Mouse (Mus musculus): ENCODE results near the gene Glis2. TPM values are rescaled to one million over a fixed set of nuclear protein-coding genes. Genes with fewer than 3 reads are reported as not detected.
A peak's percentile ranks its signal among the peaks of the same experiment; 100 is the strongest.

Gene Glis2
- polyA plus RNA-seq (2016; fragmentation: Nextera tagmentation; extraction: Ambion mirVana) = 22.2 and 22.3 TPM in 2 replicates

GRCm38 (mm10) chr16:4593971-4594813, at the start of gene Glis2:
Gene Glis2 (plus strand): TSS chr16:4594713.
- DNase-seq (ENCODE audit: low spot score) = peak; percentile 96
- H3K36me3 ChIP-seq (replicated peaks) = peaks cover 13% of the 10 kb centered on the region
- no peaks in the 10 kb centered on the region for H3K9me3 ChIP-seq
- under 1% methylated on average over 51 of the region's 74 CpGs for WGBS
- H3K27me3 ChIP-seq (replicated peaks; ENCODE audit: low read depth, poor library complexity, severe bottlenecking) = no peaks in the 10 kb centered on the region
- peak within 1 kb of the TSS; percentile 96 for H3K27ac ChIP-seq (replicated peaks)
- H3K4me3 ChIP-seq = peak within 1 kb of the TSS; percentile 83
- peaks cover 66% of the 10 kb centered on the region for H3K4me1 ChIP-seq

DNA sequence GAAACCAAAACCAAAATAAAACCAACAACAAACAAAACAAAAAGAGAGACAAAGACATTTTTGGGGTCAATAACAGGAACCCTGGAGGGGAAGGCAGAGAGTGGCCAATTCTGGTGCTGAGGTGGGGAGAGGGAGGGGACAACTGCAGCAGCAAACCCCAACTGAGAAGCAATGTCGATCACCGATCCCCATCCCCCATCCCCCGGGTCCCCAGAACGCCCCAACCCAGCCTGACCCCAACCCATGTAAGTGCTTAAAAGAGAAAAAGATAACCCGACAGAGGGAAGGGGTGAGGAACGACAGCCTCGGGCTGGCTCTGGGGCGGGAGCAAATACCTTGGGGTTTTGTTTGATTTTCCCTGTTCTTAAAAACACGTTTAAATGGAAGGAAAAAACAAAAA, 49.7 kb upstream of the Glis2 start:
- Histone ChIP-seq H3K27ac (replicated peaks) (no peak overlapping the region), H3K36me3 (replicated peaks) (peaks cover 56% of the 10 kb centered on the region)
- 84% methylated on average over 9 of the region's 9 CpGs for WGBS

GRCm38 (mm10) chr16:4546838-4547237, 47.7 kb upstream of the Glis2 start:
- Histone ChIP-seq H3K36me3 (replicated peaks) (peaks cover 73% of the 10 kb centered on the region), H3K9me3 (no peaks in the 10 kb centered on the region), H3K27ac (replicated peaks) (no peak overlapping the region), H3K4me1 (peaks cover 12% of the 10 kb centered on the region), H3K4me3 (no peak overlapping the region), H3K27me3 (replicated peaks; ENCODE audit: low read depth, poor library complexity, severe bottlenecking) (no peaks in the 10 kb centered on the region)
- 93% methylated on average over 8 of the region's 8 CpGs for WGBS
- no peak for DNase-seq (ENCODE audit: low spot score)

More for the DNA sequence above, 49.7 kb upstream of the Glis2 start:
- Histone ChIP-seq H3K4me1 (peaks cover 8% of the 10 kb centered on the region; the same call in 1 of the 2 replicates), H3K27me3 (replicated peaks; ENCODE audit: low read depth, poor library complexity, severe bottlenecking) (no peaks in the 10 kb centered on the region), H3K9me3 (0 out of 2 replicates have a peak, but pooled peaks cover 4% of the 10 kb centered on the region), H3K4me3 (no peak overlapping the region)
- no peak for DNase-seq (ENCODE audit: low spot score)

DNA sequence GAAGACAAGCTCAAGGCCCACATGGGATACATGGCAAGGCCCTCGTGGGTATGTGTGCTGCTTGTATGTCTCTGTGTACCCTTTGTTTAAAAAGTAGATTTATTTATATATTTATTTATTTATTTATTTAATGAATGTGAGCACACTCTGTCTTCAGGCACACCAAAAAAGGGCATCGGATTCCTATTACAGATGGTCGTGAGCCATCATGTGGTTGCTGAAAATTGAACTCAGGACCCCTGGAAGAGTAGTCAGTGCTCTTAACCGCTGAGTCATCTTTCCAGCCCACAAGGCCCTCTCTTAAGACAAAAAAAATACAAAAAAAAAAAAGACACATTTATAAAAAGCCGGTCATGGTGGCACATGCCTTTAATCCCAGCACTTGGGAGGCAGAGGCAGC, 46.9 kb upstream of the Glis2 start:
- Histone ChIP-seq H3K4me3 (no peak overlapping the region), H3K27ac (replicated peaks) (no peak overlapping the region), H3K9me3 (no peaks in the 10 kb centered on the region), H3K27me3 (replicated peaks; ENCODE audit: low read depth, poor library complexity, severe bottlenecking) (no peaks in the 10 kb centered on the region), H3K4me1 (peaks cover 15% of the 10 kb centered on the region), H3K36me3 (replicated peaks) (peaks cover 81% of the 10 kb centered on the region)
- 93% methylated on average over 5 of the region's 5 CpGs for WGBS
- DNase-seq (ENCODE audit: low spot score) = no peak

DNA sequence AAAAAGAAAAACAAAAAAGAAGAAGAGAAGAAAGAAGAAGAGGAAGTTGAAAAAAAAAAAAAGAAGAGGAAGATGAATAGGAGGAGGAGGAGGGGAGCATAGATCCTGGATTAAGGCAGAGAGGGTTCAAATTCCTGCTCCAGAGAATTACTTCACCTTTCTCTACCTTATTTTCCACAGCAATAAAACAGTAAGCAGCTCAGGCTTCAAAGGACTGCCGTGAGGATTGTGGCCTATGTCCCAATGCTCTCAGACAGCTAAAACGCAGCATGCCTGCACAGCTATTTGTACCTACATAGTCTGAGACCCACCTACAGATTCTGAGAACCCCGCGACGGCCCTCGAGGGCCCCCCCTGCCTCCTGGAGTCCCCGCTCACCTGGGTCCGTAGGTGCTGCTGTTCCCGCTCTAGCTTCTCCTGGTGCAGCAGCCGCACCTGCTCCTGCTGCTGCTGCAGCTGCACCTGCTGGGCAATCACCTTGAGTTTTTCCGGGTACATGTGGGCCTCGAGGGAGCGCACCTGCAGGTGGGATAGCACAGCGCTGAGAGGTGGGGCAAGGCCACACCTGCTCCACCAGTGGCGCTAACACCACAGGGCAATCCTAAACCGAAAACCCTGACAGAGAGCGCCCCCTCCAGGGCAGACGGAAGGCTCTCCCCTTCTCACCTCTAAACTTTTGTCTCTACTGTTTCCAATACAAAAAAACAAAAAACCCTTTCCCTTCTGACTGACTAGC, 45.4 kb upstream of the Glis2 start:
- no peaks in the 10 kb centered on the region for H3K27me3 ChIP-seq (replicated peaks; ENCODE audit: low read depth, poor library complexity, severe bottlenecking)
- H3K4me3 ChIP-seq = no peak overlapping the region
- no peak for DNase-seq (ENCODE audit: low spot score)
- H3K4me1 ChIP-seq = peaks cover 31% of the 10 kb centered on the region
- H3K9me3 ChIP-seq = no peaks in the 10 kb centered on the region
- H3K36me3 ChIP-seq (replicated peaks) = peaks cover 83% of the 10 kb centered on the region
- WGBS = 91% methylated on average over 18 of the region's 18 CpGs
- H3K27ac ChIP-seq (replicated peaks) = no peak overlapping the region

GRCm38 (mm10) chr16:4551056-4551455, 43.5 kb upstream of the Glis2 start:
- H3K36me3 ChIP-seq (replicated peaks) = peaks cover 74% of the 10 kb centered on the region
- peaks cover 41% of the 10 kb centered on the region for H3K4me1 ChIP-seq
- H3K27ac ChIP-seq (replicated peaks) = no peak overlapping the region

GRCm38 (mm10) chr16:4551885-4552284, 42.6 kb upstream of the Glis2 start:
- H3K27ac ChIP-seq (replicated peaks) = peak overlapping the region; percentile 89
- no peaks in the 10 kb centered on the region for H3K27me3 ChIP-seq (replicated peaks; ENCODE audit: low read depth, poor library complexity, severe bottlenecking)
- peak overlapping the region; percentile 42; the same call in 1 of the 2 replicates for H3K4me3 ChIP-seq
- WGBS = 91% methylated on average over 12 of the region's 12 CpGs
- H3K36me3 ChIP-seq (replicated peaks) = peaks cover 69% of the 10 kb centered on the region
- H3K4me1 ChIP-seq = peaks cover 45% of the 10 kb centered on the region
- no peak for DNase-seq (ENCODE audit: low spot score)
- no peaks in the 10 kb centered on the region for H3K9me3 ChIP-seq

More at GRCm38 (mm10) chr16:4551056-4551455, 43.5 kb upstream of the Glis2 start:
- DNase-seq (ENCODE audit: low spot score) = peak; percentile 77
- Histone ChIP-seq H3K27me3 (replicated peaks; ENCODE audit: low read depth, poor library complexity, severe bottlenecking) (no peaks in the 10 kb centered on the region), H3K9me3 (no peaks in the 10 kb centered on the region), H3K4me3 (no peak overlapping the region)
- 44% methylated on average over 13 of the region's 13 CpGs for WGBS

GRCm38 (mm10) chr16:4552829-4553550, 41.5 kb upstream of the Glis2 start:
- WGBS = 30% methylated on average over 6 of the region's 6 CpGs
- H3K36me3 ChIP-seq (replicated peaks) = peaks cover 62% of the 10 kb centered on the region
- H3K27ac ChIP-seq (replicated peaks) = peak overlapping the region; percentile 89
- H3K4me1 ChIP-seq = peaks cover 56% of the 10 kb centered on the region
- DNase-seq (ENCODE audit: low spot score) = peak; percentile 90
- H3K4me3 ChIP-seq = peak overlapping the region; percentile 42
- no peaks in the 10 kb centered on the region for H3K27me3 ChIP-seq (replicated peaks; ENCODE audit: low read depth, poor library complexity, severe bottlenecking)
- no peaks in the 10 kb centered on the region for H3K9me3 ChIP-seq

DNA sequence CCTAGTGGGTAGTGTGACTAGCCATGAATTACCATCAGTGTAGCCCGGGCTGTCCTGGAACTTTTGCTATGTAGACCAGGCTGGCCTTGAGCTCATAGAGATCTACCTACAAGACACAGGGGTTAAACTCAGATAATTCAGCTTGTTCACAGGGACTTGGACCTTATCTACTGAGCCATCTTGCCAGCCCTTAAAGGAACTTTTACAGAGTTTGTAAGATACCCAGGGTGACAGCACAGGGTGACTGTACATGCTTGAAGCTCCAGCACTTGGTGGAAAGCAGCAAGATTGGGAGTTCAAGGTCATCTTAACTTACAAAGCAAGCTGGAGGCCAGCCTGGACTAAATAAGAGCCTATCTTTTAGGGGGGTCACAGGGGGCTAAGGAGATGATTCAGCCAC, 39.0 kb upstream of the Glis2 start:
- H3K9me3 ChIP-seq = no peaks in the 10 kb centered on the region
- WGBS = 92% methylated on average over 1 of the region's 1 CpGs
- peaks cover 62% of the 10 kb centered on the region for H3K4me1 ChIP-seq
- H3K36me3 ChIP-seq (replicated peaks) = peaks cover 38% of the 10 kb centered on the region
- no peaks in the 10 kb centered on the region for H3K27me3 ChIP-seq (replicated peaks; ENCODE audit: low read depth, poor library complexity, severe bottlenecking)
- no peak for DNase-seq (ENCODE audit: low spot score)
- no peak overlapping the region for H3K4me3 ChIP-seq
- H3K27ac ChIP-seq (replicated peaks) = 0 out of 2 replicates have a peak overlapping the region, but pooled peaks have one; percentile 55

DNA sequence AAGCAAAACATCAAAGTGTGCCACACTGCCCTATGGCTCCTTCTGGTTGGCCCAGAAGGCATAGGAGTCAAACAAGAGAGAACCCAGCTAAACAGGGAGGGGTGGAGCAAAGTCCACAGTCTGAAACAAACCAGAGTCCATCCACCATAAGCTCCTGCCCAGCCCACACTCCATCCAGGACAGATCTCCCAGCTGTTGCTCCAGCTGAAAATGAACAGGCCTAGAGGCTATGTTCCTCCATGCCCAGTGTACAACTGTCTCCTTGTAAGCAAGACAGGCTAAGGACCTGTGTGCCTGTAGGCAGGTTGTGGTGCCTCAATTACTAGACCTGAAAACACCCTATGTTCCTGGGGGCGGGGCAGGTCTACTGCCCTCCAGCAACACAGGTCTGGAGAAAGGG, 37.4 kb upstream of the Glis2 start:
- peak overlapping the region; percentile 85 for H3K4me3 ChIP-seq
- H3K4me1 ChIP-seq = peaks cover 57% of the 10 kb centered on the region
- peak overlapping the region; percentile 95 for H3K27ac ChIP-seq (replicated peaks)
- no peak for DNase-seq (ENCODE audit: low spot score)
- H3K9me3 ChIP-seq = no peaks in the 10 kb centered on the region
- 80% methylated on average over 1 of the region's 1 CpGs for WGBS
- no peaks in the 10 kb centered on the region for H3K27me3 ChIP-seq (replicated peaks; ENCODE audit: low read depth, poor library complexity, severe bottlenecking)
- peaks cover 23% of the 10 kb centered on the region for H3K36me3 ChIP-seq (replicated peaks)

- Histone ChIP-seq H3K4me3 (peak overlapping the region; percentile 85), H3K9me3 (no peaks in the 10 kb centered on the region), H3K36me3 (replicated peaks) (peaks cover 15% of the 10 kb centered on the region), H3K27me3 (replicated peaks; ENCODE audit: low read depth, poor library complexity, severe bottlenecking) (no peaks in the 10 kb centered on the region), H3K27ac (replicated peaks) (peak overlapping the region; percentile 95), H3K4me1 (peaks cover 49% of the 10 kb centered on the region)
- DNase-seq (ENCODE audit: low spot score) = peak; percentile 78
- under 1% methylated on average over 19 of the region's 19 CpGs for WGBS
Observed at GRCm38 (mm10) chr16:4557949-4558348, 36.6 kb upstream of the Glis2 start.

GRCm38 (mm10) chr16:4558384-4558979, 36.0 kb upstream of the Glis2 start:
- peak; percentile 94 for DNase-seq (ENCODE audit: low spot score)
- Histone ChIP-seq H3K27ac (replicated peaks) (peak overlapping the region; percentile 95), H3K4me3 (peak overlapping the region; percentile 85), H3K9me3 (no peaks in the 10 kb centered on the region), H3K4me1 (peaks cover 43% of the 10 kb centered on the region), H3K27me3 (replicated peaks; ENCODE audit: low read depth, poor library complexity, severe bottlenecking) (no peaks in the 10 kb centered on the region), H3K36me3 (replicated peaks) (peaks cover 15% of the 10 kb centered on the region)
- under 1% methylated on average over 38 of the region's 38 CpGs for WGBS

Measured in embryonic facial prominence, embryonic 10.5 days (tissue).